Mouse (Mus musculus) embryo, embryonic 11 days (tissue): ENCODE measurements at regions not wholly inside any gene's neighbourhood (a gene's known extent, or its start where the extent isn't known, plus 50 kb on each side); places are given as distances from the start of the nearest gene placed in this dataset.

ENCODE experiments used
- DNase-seq: peaks from one replicate; pipeline ENCODE4 v3.0.0-alpha.2; 2015

DNA sequence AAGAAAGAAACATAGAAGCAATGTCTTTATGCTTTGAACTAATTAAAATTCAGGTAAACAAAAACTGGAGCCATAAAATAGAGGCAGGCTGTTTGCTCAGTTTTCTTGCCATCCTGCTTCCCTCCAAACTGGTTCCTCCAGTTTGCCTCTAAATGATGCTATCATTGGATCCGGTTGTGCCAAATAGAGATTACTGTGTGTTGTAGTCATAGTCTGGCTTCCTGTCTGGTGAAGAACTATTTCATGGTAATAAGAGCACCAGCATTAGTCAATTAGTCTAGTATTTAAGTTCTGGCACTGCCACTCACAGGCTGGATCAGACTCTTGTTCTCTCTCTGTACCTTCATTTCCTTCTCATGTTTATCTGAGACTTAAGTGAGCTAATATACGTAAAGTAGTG, 141.9 kb upstream of the Rasa1 start:
- no peak for DNase-seq

DNA sequence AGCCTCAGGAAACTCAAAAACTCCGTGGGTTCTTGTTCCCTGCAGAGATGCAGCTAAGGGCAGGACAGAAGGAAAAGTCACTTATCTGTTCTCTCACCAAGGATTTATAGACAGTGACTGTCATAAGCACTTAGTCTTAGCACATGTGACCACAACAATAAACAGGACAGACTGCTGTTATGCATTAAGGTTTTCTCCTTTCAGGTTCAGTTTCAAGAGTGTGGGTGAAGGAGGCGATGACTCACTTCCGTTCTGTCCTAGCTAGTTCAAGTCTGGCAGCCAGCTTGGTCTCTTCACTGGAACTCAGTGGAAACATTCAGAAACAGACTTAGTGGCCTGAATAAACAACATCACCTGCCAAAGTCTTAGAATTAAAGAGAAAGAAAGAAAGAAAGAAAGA, 141.1 kb upstream of the Rasa1 start:
- DNase-seq, result no peak

DNA sequence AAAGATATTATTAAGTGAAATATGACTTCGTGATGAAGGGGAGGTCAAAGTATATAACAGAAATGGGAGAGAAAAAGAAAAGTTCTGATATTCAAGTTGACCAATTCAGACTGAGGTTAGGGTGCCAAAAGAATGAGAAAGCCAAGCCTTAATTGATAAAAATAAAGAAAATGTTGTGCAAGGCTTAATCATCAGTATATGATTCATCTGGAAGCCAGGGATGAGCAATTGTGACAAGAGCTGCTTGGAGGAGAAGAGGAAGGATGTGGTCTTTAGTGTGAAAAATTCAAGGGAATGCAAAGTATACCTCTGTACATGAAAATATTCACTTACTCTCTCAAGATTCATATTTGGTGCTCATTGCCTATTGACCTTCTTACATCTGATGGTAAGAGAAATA, 129.7 kb upstream of the Rasa1 start:
- no peak for DNase-seq

DNA sequence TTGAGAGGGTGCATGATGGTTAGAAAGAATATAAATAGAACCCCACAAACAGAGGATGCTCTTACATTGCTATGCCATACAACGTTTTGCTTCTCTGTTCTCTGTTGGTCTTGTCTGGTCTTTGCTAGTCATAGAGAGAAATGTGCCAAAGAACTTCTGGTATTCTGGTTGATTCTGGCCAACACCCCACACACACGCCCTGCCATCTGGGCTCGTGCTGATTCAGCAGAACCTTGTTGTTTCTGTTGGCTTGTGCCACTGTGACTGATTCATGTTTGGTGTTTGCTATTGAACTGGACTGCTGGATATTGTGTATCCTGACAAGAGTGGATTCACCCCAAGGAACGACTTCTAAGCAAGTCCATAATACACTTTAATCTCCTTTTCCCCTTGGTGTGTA, 126.0 kb upstream of the Rasa1 start:
- DNase-seq, result no peak

DNA sequence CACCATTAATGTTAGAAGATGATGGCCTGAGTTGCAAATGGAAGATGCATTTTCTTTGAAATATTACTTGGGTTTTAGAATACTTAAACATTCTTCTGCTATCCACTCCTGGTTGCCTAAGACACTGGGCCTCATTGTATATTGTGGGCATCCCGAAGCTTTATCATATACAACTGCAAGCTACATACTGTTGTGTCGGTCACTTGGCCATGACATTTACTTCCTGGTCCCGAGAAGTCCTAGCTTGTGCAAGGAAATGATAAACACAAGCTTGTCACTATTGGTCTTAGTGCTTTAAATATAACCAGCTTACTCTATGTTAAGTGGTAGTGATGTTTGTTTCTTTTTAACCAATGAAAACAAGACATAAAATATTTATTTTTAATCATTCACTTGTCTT, 122.4 kb upstream of the Rasa1 start:
- DNase-seq, result no peak

DNA sequence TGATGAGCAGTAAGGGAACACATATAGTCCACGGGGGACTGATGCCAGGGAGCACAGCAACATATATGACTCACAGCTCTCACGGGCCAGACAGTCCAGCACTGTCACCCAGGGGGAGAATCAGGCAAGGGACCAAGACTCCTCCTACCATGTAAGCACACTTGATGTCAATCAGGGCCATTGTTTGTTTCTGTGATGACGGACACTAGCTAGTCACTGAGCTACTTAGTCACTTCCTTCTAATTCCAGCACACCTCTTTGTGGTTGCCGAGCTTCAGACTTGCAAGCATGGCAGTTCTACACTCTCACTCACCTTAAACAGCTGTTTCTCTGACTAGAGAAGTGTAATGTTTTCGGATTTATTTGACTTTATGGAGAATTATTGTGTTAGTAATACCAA, 109.9 kb upstream of the Rasa1 start:
- DNase-seq, result no peak

DNA sequence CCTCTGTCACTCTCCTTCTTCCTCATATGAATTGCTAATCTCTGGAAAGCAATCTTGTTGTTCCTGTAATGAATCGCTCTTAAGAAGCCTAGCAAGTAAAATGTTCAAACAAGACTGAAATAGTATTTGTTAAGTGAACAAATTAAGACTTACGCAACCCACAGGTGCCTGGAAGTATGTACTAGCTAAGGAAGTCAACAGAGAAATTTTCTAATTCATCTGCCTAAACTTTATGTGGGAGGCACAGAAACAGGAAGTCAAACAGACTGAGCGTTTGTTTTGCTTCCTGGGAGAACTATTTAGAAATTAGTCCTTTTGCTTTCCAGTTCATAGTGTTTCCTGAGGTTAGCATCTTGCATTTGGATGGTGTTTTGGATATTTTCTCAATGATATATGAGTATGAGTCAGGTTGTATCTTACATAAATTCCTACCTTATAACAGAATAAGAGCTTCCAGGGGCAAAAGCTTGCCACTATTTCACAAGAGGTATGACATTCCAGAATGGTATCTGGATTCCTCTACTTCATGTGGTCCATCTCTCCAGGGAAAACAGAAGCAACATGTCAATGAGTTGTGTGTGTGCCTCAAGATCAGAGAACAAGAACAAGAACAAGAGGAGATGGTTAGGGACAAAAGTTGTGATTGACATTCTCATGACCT, 87.5 kb upstream of the Rasa1 start:
- no peak for DNase-seq

DNA sequence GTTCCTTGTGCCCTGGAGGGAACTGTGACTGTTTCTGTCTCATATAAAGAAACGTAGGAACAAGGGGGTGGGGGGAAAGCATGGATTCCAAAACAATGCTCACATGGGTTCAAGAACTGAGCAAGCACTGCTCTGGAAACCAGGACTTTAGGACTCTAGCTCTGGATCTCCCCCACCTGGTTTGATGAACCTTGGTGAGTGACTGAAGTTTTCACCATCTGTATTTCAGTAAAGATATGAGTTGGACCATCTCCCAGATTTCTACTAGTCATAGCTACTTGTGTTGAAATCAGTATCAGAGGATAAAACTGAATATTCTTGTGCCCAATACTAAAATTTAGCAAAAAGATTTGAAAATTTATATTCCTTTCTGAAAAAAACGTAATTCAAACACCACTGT, 70.7 kb upstream of the Rasa1 start:
- no peak for DNase-seq

DNA sequence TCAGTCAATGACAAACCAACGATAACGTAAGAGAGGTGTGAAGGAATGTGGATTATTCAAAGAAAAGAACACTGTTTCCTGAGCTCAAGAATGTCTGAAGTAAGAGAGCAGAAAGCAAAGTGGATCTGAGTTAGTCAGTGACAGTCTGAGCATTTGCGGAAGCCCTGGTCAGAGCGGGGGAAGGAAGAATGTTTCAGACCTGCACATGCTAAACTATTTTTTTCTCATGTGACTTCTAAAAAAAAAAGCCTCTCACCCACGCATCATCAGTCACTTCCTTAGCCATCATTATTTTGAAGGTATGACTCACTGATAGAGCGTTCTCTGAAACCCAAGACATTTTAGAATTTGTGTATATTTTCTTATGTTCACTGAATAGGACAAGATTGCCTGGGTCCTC, 70.2 kb upstream of the Rasa1 start:
- no peak for DNase-seq

DNA sequence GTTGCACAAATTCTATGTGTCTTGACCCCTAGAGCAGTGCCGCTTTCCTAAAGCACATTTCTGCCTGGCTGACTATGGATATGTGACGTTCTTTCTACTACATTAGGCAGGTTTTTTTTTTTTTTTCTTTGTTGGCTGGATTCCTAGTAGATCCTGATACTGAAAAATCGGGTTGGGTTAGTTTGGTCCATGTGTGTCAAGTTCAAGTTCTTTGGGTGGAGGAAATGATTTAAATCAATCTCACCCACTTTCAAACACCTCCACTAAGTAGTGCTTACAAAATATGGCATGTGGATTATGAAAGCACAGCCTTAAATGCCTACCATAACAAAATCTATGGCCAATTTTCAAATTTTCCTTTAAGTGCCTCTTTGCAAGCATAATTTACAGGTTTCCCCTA, 63.1 kb upstream of the Rasa1 start:
- DNase-seq, result no peak
